Mouse (Mus musculus) MEL (cell line): ENCODE measurements around the gene Smyd3. TPM values are rescaled to one million over a fixed set of nuclear protein-coding genes. Genes with fewer than 3 reads are reported as not detected.

ENCODE experiments used
- DNase-seq: peaks from one replicate; pipeline ENCODE4 v3.0.0; 2011; ENCODE audit warnings: low read depth, low spot score
- H3K27ac ChIP-seq: 2 replicates; pipeline ENCODE4 v1.5.1; 2012; ENCODE audit warnings: low read depth, mild to moderate bottlenecking, control low read depth, low read length, moderate library complexity; ENCODE audit not compliant: control insufficient read depth
- H3K27me3 ChIP-seq, 2 experiments: fragments of 150-350 bp in 1 of 2; sonication (generic) in 1 of 2; 2 replicates each; pipeline ENCODE4 v1.6.1; 2012; ENCODE audit warnings: low read length in 2 of 2, mild to moderate bottlenecking in 2 of 2, improper control_type of control experiment in 1 of 2, moderate library complexity in 1 of 2; ENCODE audit not compliant: insufficient read depth in 2 of 2, control insufficient read depth in 1 of 2
- H3K36me3 ChIP-seq, 2 experiments: 2 replicates each; pipeline ENCODE4 v1.6.1; 2012 to 2014; ENCODE audit warnings: low read length in 2 of 2, improper control_type of control experiment in 1 of 2, inconsistent platforms in 1 of 2, mild to moderate bottlenecking in 1 of 2; ENCODE audit not compliant: insufficient read depth in 2 of 2, control insufficient read depth in 1 of 2
- H3K4me1 ChIP-seq, 2 experiments: fragments of 150-350 bp in 1 of 2; sonication (generic) in 1 of 2; 2 replicates each; pipeline ENCODE4 v1.6.1; 2012; ENCODE audit warnings: low read length in 2 of 2, improper control_type of control experiment in 1 of 2, mild to moderate bottlenecking in 1 of 2; ENCODE audit not compliant: insufficient read depth in 2 of 2, control insufficient read depth in 1 of 2
- H3K4me3 ChIP-seq, 2 experiments: fragments of 150-350 bp in 1 of 2; sonication (generic) in 1 of 2; 2 replicates each; pipeline ENCODE4 v1.5.1; 2012; ENCODE audit warnings: low read depth in 2 of 2, low read length in 2 of 2, mild to moderate bottlenecking in 2 of 2, moderate library complexity in 2 of 2, control low read depth in 1 of 2, improper control_type of control experiment in 1 of 2; ENCODE audit not compliant: control insufficient read depth in 1 of 2, insufficient read depth in 1 of 2
- H3K79me2 ChIP-seq: 2 replicates; pipeline ENCODE4 v1.6.1; 2012; ENCODE audit warnings: mild to moderate bottlenecking, low read length, moderate library complexity; ENCODE audit not compliant: control insufficient read depth, poor library complexity, insufficient read depth
- H3K9ac ChIP-seq: 2 replicates; pipeline ENCODE4 v1.6.1; 2012; ENCODE audit warnings: low read depth, mild to moderate bottlenecking, control low read depth, low read length, moderate library complexity; ENCODE audit not compliant: control insufficient read depth, poor library complexity, severe bottlenecking
- H3K9me3 ChIP-seq: fragments of 150-350 bp; sonication (generic); replicated peaks from 2 replicates; pipeline ENCODE4 v1.6.1; 2012; ENCODE audit warnings: mild to moderate bottlenecking, low read length, improper control_type of control experiment, moderate library complexity; ENCODE audit not compliant: insufficient read depth
- CHD1 ChIP-seq: IDR thresholded peaks from 2 replicates; pipeline ENCODE4 v1.6.1; 2012; ENCODE audit warnings: low read depth, mild to moderate bottlenecking, inconsistent platforms, low read length, improper control_type of control experiment
- CHD2 ChIP-seq: IDR thresholded peaks from 2 replicates; pipeline ENCODE4 v1.6.1; 2011; ENCODE audit warnings: low read length, improper control_type of control experiment
- GATA1 ChIP-seq: IDR thresholded peaks from 2 replicates; pipeline ENCODE4 v1.6.1; 2011; ENCODE audit warnings: low read depth, low read length, improper control_type of control experiment
- HCFC1 ChIP-seq: IDR thresholded peaks from 2 replicates; pipeline ENCODE4 v1.6.1; 2012; ENCODE audit warnings: low read depth, mild to moderate bottlenecking, inconsistent platforms, low read length, improper control_type of control experiment, moderate library complexity
- JUND ChIP-seq: IDR thresholded peaks from 2 replicates; pipeline ENCODE4 v1.6.1; 2011; ENCODE audit warnings: low read depth, mild to moderate bottlenecking, improper control_type of control experiment, low read length
- MAX ChIP-seq: IDR thresholded peaks from 2 replicates; pipeline ENCODE4 v1.6.1; 2011; ENCODE audit warnings: low read length, improper control_type of control experiment
- MAZ ChIP-seq: IDR thresholded peaks from 2 replicates; pipeline ENCODE4 v1.6.1; 2012; ENCODE audit warnings: low read depth, mild to moderate bottlenecking, inconsistent platforms, low read length, improper control_type of control experiment
- MXI1 ChIP-seq: IDR thresholded peaks from 2 replicates; pipeline ENCODE4 v1.6.1; 2011; ENCODE audit warnings: mild to moderate bottlenecking, low read depth, low read length, improper control_type of control experiment
- NELFE ChIP-seq: IDR thresholded peaks from 2 replicates; pipeline ENCODE4 v1.6.1; 2011; ENCODE audit warnings: low read depth, low read length, improper control_type of control experiment
- NRF1 ChIP-seq: IDR thresholded peaks from 2 replicates; pipeline ENCODE4 v1.6.1; 2014; ENCODE audit warnings: low read depth, mild to moderate bottlenecking, inconsistent platforms, low read length, improper control_type of control experiment, moderate library complexity; ENCODE audit not compliant: poor library complexity, insufficient read depth, severe bottlenecking
- POLR2A ChIP-seq, 2 experiments: IDR thresholded peaks; 2 replicates each; pipeline ENCODE4 v1.6.1; 2011 to 2012; ENCODE audit warnings: low read length in 2 of 2, mild to moderate bottlenecking in 2 of 2, control low read depth in 1 of 2, improper control_type of control experiment in 1 of 2, low read depth in 1 of 2, moderate library complexity in 1 of 2; ENCODE audit not compliant: control insufficient read depth in 1 of 2, insufficient read depth in 1 of 2, poor library complexity in 1 of 2
- TAL1 ChIP-seq: IDR thresholded peaks from 2 replicates; pipeline ENCODE4 v1.6.1; 2012; ENCODE audit warnings: mild to moderate bottlenecking, inconsistent platforms, low read length, moderate library complexity, mixed read lengths
- TBP ChIP-seq: IDR thresholded peaks from 2 replicates; pipeline ENCODE4 v1.8.0; 2011; ENCODE audit warnings: low read depth, low read length, improper control_type of control experiment
- USF1 ChIP-seq: IDR thresholded peaks from 2 replicates; pipeline ENCODE4 v1.6.1; 2014; ENCODE audit warnings: low read depth, mild to moderate bottlenecking, inconsistent platforms, low read length, improper control_type of control experiment, moderate library complexity
- USF2 ChIP-seq, 2 experiments: IDR thresholded peaks; 2 replicates each; pipeline ENCODE4 v1.6.1; 2011 to 2012; ENCODE audit warnings: improper control_type of control experiment in 2 of 2, low read length in 2 of 2, borderline replicate concordance in 1 of 2, inconsistent platforms in 1 of 2, low read depth in 1 of 2, mild to moderate bottlenecking in 1 of 2; ENCODE audit not compliant: insufficient read depth in 1 of 2
- ZC3H11A ChIP-seq: IDR thresholded peaks from 2 replicates; pipeline ENCODE4 v1.6.1; 2012; ENCODE audit warnings: low read depth, mild to moderate bottlenecking, inconsistent platforms, low read length, improper control_type of control experiment
- ZKSCAN1 ChIP-seq: IDR thresholded peaks from 2 replicates; pipeline ENCODE4 v1.6.1; 2012; ENCODE audit warnings: low read depth, mild to moderate bottlenecking, inconsistent platforms, low read length, improper control_type of control experiment, moderate library complexity
- ZMIZ1 ChIP-seq: IDR thresholded peaks from 2 replicates; pipeline ENCODE4 v1.6.1; 2012; ENCODE audit warnings: low read depth, mild to moderate bottlenecking, inconsistent platforms, low read length, improper control_type of control experiment, moderate library complexity
- polyA plus RNA-seq, 2 experiments: library from polyadenylated mRNA; stranded (reverse) in 1 of 2; unstranded in 1 of 2; fragments of >175 nt in 1 of 2; fragments of >200 nt in 1 of 2; gene quantifications; 2 replicates each; pipeline versions ENCODE4 v1.2.1 to v1.2.4; 2012; ENCODE audit warnings: low replicate concordance in 2 of 2, low read depth in 1 of 2; ENCODE audit not compliant: insufficient read length in 2 of 2, insufficient read depth in 1 of 2, missing spikeins in 1 of 2
- total RNA-seq: library from RNA; depleted of rRNA; stranded (reverse); fragments of 300-350 nt; gene quantifications from 2 replicates; pipeline ENCODE4 v1.2.3, GENCODE M21; 2012

Smyd3 gene
- total and polyA plus RNA-seq, 3 experiments, result 13.3 to 18.2 TPM; not detected in 1

GRCm38 (mm10) chr1:179032947-179033346 is 484.9 kb downstream of the Smyd3 start:
- Histone ChIP-seq H3K9me3 (no peaks in the 10 kb centered on the region), H3K9ac (no peak overlapping the region), H3K27me3 (no peaks in the 10 kb centered on the region), H3K4me1 (no peaks in the 10 kb centered on the region), H3K4me3 (no peak overlapping the region), H3K79me2 (no peaks in the 10 kb centered on the region; the same call in 1 of the 2 replicates), H3K36me3 (no peaks in the 10 kb centered on the region), H3K27ac (no peak overlapping the region)
- DNase-seq, result no peak
- TF ChIP-seq MAX, result no peak
- no peak for TF ChIP-seq NRF1
- peak; percentile 96 for TF ChIP-seq ZKSCAN1

- H3K79me2 ChIP-seq, result no peaks in the 10 kb centered on the region; the same call in 1 of the 2 replicates
- DNase-seq, result no peak
- TF ChIP-seq MXI1 (no peak), ZC3H11A (no peak), TAL1 (no peak), MAZ (no peak), JUND (no peak)
- H3K36me3 ChIP-seq, result no peaks in the 10 kb centered on the region
- H3K4me3 ChIP-seq, result no peak overlapping the region
- H3K27ac ChIP-seq, result no peak overlapping the region
- no peaks in the 10 kb centered on the region for H3K9me3 ChIP-seq
- no peaks in the 10 kb centered on the region for H3K4me1 ChIP-seq
- H3K27me3 ChIP-seq, result no peaks in the 10 kb centered on the region
- no peak overlapping the region for H3K9ac ChIP-seq
Observed at GRCm38 (mm10) chr1:179031581-179031980, 486.3 kb downstream of the Smyd3 start.

GRCm38 (mm10) chr1:179026614-179027013 is 491.2 kb downstream of the Smyd3 start:
- DNase-seq, result no peak
- H3K9ac ChIP-seq, result no peak overlapping the region

More at GRCm38 (mm10) chr1:179026614-179027013, 491.2 kb downstream of the Smyd3 start:
- no peaks in the 10 kb centered on the region for H3K27me3 ChIP-seq
- H3K79me2 ChIP-seq, result no peaks in the 10 kb centered on the region
- TF ChIP-seq HCFC1, result no peak
- no peak for TF ChIP-seq POLR2A (IDR thresholded peaks at IDR 0.05; ENCODE audit: control insufficient read depth in 1 of 2, insufficient read depth in 1 of 2, low read depth in 1 of 2, low read length in 2 of 2, poor library complexity in 1 of 2)
- no peak for TF ChIP-seq CHD2
- TF ChIP-seq MXI1, result no peak
- TF ChIP-seq TBP, result no peak
- TF ChIP-seq GATA1, result no peak
- TF ChIP-seq USF1, result no peak
- no peak for TF ChIP-seq NELFE
- TF ChIP-seq ZKSCAN1, result no peak
- TF ChIP-seq USF2 (IDR thresholded peaks at IDR 0.05; ENCODE audit: borderline replicate concordance in 1 of 2, insufficient read depth in 1 of 2, low read depth in 1 of 2, low read length in 2 of 2), result no peak
- no peak for TF ChIP-seq CHD1
- TF ChIP-seq ZMIZ1, result no peak
- H3K36me3 ChIP-seq, result no peaks in the 10 kb centered on the region
- H3K27ac ChIP-seq, result no peak overlapping the region
- no peaks in the 10 kb centered on the region for H3K9me3 ChIP-seq
- H3K4me3 ChIP-seq, result no peak overlapping the region
- no peaks in the 10 kb centered on the region; a peak in 1 of 4 replicates for H3K4me1 ChIP-seq
